Mouse (Mus musculus) cerebral cortex, adult 2 months (tissue): ENCODE results near the gene Supv3l1.

Source experiments
- WGBS: fragments of 180-500 bp; shearing (Covaris S2); methylation state at CpG from one replicate; pipeline ENCODE4 v1.1.7; 2018; 5-methylcytosine and 5-hydroxymethylcytosine counted together

The Supv3l1 gene

DNA sequence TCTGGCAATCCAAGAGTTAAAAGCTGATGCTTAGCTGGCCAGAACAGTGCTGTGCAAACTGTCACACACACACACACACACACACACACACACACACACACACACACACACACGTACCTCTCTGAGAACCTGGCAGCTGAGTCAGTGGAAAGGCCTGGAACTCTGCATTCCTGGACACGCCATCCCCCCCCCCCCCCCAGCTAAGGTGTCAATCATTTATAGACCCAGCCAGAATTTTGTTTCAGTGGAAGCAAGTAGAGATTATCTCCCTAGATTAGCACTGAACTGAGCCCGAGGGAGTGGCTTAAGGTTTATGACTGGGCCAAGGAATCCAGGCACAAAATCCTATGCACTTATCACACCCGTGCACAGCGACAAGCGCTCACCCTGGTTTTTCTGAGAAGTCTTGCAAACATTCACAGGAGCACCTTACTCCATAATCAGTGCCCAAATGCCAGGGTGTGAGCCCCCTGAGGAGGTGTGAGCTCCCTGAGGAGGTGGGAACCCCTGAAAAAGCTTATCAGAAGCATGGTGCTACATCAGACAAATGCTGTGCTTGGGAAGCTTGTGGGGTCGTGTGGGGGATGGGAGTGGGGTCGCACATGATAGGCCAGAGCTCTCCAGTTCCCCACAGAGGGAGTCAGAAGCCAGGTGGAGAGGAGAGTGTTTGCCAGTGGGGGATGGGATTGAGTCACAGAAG, 36.5 kb downstream of the Supv3l1 start:
- 35% methylated on average over 8 of the region's 8 CpGs for WGBS

DNA sequence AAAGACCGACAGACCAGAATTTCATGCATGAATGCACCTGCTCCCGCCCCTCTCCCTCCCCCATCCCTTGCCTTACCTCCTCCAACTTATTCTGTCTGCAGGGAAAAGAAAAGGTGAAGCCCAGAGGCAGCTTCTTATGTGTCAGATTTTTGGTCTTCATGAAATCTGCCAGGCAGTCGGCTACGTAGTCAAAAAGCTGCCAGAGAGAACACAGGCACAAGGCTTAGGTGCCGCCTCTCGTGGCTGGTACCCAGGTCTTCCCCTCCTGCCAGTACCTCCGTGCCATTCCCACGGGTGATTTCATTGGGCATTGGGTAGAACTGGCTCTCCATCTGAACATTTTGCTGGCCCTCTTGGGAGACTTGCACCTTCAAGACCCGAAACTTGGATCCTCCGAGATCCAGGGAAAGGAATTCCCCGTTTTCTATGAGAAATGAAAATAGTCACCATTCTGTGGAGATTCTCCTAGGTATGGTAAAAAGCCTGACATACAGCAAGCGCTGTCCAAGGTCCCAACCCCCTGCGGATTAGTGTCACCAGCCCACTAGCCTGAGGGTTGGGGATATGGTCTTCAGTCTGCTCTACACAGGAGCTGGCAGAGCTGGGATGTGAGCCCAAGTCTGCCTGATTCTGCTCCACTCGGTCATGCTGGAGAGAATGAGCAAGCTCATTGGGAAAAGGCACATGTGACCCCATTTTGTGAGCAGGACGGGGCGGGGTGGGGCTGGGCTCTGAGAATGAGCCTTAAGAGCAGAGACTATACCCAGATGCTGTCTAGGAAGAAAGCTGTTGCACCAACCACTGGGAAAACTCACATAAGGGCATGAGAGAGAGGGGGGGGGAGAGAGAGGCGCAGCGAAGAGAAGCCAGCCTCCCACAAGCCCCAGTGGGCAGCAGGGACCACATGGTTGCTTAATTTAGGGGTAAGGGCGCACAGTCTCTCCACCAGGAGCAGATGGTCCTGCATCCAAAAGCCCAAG, 37.8 kb downstream of the Supv3l1 start:
- 38% methylated on average over 19 of the region's 19 CpGs for WGBS

DNA sequence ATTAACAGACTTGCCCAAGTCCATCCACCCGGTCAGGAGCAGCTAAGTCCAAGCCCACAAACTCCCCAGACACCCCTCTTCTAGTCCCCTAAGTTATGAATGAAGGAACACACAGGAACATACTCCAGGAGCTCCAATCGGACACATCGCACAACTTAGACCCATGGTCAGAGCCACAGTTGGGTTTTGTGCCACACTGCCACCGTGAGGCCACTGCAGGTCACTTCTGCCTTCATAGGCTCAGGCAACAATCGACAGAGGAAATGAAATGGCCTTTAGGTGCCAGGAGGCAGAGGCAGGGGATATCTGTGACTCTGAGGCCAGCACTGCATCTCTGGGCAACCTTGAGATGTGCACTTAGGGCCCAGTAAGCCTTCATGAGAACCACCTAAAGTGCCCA, 38.6 kb downstream of the Supv3l1 start:
- 7% methylated on average over 5 of the region's 5 CpGs for WGBS

DNA sequence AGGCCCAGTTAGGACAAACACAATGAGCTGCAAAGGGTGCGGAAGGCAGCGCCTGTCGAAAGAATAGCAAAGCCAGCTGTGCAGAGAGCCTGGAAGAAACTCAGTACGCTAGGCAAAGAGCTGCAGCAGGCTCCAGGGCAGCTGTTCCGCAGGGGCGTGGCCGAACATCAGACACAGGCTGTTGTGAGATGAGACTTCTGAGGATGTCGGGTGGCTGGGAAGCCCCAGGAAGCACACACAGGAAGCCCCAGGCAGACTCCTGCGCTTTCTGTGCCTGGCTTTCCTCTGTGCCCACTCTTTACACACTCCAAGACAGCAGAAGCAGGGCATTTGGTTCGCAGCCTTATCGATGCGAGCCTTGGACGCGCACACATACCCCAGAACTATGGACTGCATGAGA, 44.6 kb downstream of the Supv3l1 start:
- 59% methylated on average over 14 of the region's 14 CpGs for WGBS

DNA sequence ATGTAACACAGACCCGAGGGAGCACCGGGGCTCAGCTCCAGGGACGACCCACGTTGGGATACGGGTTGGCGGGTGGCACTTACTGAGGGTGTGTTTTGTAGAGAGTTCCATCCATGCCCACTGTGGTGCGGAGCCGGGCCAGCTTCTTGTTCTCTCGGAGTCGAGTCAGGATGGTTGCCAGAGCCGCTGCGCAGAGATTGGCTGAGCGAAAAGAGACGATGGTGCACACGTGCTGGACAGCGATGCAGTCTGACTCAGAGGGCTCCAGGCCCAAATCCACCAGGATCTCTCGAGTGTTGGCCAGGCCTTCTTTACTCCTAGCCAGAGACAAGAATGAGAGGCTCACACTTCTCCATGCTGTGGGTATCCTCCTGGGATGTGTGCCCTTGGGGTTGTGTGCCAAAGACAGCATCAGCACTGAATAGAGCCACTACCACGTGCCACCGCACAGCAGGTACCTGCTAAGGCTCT, 47.9 kb downstream of the Supv3l1 start:
- 61% methylated on average over 19 of the region's 19 CpGs for WGBS

DNA sequence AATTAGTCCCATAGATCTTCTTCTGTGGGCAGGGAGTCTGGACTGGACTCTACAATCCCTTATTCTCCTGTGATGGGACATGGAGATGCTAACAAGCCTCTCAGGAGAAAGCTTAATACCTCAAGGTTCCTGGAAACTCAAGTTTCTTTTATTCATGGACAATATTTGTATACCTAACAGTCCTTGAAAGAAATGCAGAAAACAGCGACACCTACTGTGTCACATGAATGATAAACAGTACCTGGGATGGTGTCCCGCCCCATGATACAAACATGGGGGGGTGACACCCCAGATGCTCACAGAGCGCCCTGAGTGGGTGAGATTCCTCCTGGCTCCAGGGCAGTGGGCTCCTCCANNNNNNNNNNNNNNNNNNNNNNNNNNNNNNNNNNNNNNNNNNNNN, 66.5 kb downstream of the Supv3l1 start:
- WGBS: 89% methylated on average over 3 of the region's 3 CpGs

DNA sequence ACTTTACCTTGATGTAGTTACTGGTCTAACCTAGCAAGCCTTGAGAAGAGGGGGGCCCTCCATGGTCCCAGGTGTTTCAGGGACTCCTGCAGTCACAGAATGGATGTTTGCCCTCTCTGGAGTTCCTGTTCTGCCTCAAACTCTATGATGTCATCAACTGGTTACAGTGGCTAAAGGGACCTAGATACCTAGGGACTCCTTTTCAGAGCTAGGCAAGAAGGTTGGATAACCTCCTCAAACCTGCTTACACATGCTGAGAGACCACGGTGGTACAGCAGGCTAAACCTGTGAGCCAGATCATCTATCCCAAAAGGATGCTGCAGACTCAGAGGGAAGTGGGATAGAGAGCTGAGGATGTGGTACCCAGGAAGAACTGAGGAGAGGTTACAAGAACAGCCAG, 69.7 kb downstream of the Supv3l1 start, which contains the start of gene Hk1:
TSS of gene Hk1 (minus strand) at position 101 of the 400 bp plus-strand sequence.
- WGBS: 98% methylated on average over 1 of the region's 1 CpGs
